Mouse (Mus musculus): ENCODE results near the gene S100z. TPM values are rescaled to one million over a fixed set of nuclear protein-coding genes. Genes with fewer than 3 reads are reported as not detected.

S100z gene
- not detected for total RNA-seq (2021)

DNA sequence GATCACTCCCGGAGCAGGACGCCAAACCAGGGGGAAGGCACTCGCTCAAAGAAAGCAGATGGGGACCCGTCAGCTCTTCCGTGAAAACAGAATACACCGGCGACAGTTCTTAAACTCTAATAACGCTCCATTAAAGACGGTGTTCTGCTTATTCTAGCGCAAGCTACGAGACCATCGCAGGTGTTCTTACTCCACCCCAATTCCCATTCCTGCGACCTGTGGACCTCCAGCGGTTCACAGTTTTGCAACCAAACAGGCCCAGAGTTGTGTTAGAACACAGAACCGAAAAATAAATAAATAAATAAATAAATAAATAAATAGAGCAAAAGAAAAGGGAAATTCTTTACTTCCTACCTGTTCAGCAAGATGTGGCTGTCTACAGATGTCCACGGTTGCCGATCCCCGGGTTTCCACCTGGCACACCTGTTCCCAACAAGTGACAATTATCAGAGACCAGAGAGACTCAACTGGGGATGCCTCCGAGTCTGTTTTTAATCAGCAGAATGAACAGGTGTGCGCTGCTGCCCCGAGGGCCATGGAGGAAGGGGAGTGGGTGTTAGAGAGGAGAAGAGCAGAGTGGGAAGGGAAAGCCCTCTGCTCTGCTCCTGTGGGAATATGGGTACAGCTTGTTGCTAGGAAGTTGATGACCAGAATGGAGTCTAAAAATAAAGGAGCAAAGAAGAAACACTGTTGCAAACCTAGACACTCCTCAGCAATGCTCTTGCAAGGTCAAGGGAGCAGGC is at the start of gene S100z:
Gene S100z, minus strand, starts transcription at position 51 of the 743 bp plus-strand sequence.
- DNase-seq (ENCODE audit: extremely low spot score in 1 of 2, low spot score in 1 of 2): no peak

DNA sequence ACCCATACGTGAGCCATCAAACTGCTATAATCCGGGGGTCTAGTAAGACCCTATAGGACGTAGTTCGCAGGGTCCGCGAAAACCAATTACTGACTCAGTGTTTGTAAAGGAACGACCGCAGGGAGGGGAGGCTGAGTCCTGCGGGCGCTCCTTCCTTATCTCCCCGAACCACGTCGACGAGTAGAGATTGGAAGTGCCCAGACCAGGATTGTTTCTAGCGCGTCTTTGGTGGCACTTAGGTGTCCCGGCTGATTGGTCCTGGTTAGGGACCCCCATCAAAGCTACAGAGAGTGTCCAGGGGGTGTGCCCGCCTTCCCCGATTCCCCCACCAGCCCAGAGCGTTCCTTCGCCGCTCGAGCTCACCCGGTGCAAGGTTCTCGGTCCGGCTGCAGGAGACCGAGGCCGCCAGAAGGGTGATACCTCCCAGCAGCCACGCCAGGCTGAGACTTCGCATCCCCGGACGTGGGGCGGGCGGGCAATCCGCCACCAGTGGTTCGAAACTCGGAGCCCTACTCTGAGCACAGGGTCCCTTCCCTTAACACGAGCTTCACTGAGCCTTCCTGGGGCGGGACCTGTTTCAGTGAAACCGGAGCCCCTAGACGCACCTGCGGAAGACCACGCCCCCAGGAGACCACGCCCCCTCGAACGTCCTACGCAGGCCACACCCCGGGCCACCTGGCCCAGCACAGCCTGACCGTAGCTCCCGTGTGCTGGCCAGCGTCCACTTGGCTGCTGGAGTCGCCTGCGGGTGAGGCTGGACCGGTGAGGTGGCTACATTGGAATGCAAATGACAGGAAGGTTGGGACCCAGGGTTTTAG is 46.4 kb upstream of the S100z start, which contains the start of gene F2rl1:
Gene F2rl1, minus strand, starts transcription at position 554 of the 818 bp plus-strand sequence.
- DNase-seq (ENCODE audit: extremely low spot score in 1 of 2, low spot score in 1 of 2): no peak

DNA sequence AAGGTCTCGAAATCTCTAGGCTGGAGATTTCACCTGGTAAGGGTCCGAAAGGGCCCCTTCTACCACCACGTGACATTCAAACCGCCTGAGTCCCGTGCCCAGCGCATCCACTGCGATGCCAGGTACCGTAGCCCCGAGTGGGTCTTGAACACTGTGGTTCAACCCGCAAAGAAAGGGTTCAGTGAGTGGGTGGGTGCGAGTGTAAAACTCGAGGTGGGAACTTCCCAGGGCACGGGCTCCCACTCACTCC is 45.8 kb upstream of the S100z start:
- no peak for DNase-seq (ENCODE audit: extremely low spot score in 1 of 2, low spot score in 1 of 2)

GRCm38 (mm10) chr13:95523659-95524423 is 45.3 kb upstream of the S100z start:
- no peak for DNase-seq (ENCODE audit: extremely low spot score in 1 of 2, low spot score in 1 of 2)

DNA sequence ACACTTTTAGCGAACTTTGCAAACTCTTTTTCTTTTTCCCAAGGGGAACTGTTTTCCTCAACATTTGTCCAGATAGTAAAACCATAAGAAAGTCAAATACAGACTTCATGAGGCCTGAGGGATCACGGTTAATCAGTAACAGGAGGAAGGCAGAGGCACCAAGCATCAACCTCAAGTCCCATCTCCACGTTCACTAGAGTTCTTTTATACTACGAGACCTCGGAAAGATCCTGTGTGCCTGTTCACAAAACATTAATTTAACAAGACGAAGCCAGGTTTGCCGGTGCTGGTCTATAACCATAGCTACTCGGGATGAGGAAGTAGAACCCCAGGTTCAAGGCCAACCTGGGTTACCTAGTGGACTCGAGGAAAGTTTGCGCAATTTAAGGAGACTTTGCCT is 43.7 kb upstream of the S100z start:
- DNase-seq (ENCODE audit: extremely low spot score in 1 of 2, low spot score in 1 of 2): no peak

DNA sequence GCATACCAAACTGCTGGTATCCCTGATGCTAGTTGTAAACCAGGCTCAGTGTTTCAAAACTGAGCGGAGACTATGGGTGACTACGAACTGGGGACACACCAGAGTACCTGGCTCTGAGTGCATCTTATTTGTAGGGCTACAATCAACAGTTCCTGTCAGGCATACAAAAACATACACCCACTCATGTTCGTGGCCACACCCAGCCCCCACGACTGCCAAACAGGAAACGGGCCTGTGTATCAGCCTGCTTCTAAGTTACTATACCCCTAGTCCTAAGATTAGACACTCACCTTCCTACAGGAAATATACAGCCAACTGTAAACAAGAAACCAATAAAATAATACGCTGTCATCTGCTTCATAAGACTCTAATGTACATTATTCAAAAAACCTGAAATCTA is 42.5 kb upstream of the S100z start:
- no peak for DNase-seq (ENCODE audit: extremely low spot score in 1 of 2, low spot score in 1 of 2)

GRCm38 (mm10) chr13:95514756-95515155 is 36.2 kb upstream of the S100z start:
- no peak for DNase-seq (ENCODE audit: extremely low spot score in 1 of 2, low spot score in 1 of 2)

- DNase-seq (ENCODE audit: extremely low spot score in 1 of 2, low spot score in 1 of 2): no peak
Observed at GRCm38 (mm10) chr13:95510054-95510453, 31.5 kb upstream of the S100z start.

- no peak for DNase-seq (ENCODE audit: extremely low spot score in 1 of 2, low spot score in 1 of 2)
Observed at GRCm38 (mm10) chr13:95503279-95503917, 24.9 kb upstream of the S100z start.

DNA sequence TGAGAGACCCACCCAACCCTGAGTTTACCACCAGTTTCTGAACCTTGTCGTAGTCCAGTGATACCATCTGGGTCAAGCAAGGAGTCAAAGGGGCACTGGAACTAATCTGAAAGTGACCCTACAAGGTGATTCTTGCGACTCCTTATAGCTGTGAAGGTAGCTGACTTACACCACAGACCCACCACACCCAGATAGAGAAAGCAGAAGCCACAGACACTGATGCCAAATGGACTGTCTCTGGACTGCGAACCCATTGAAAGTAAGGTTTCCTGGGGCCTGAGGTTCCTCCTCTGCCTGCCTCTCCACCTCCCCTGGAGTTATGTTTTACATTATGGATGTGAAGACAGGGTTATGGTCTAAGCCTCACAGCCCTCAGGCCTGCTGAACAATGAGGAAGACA is 18.1 kb upstream of the S100z start:
- DNase-seq (ENCODE audit: extremely low spot score in 1 of 2, low spot score in 1 of 2): no peak

GRCm38 (mm10) chr13:95494812-95495211 is 16.3 kb upstream of the S100z start:
- DNase-seq (ENCODE audit: extremely low spot score in 1 of 2, low spot score in 1 of 2): no peak

- no peak for DNase-seq (ENCODE audit: extremely low spot score in 1 of 2, low spot score in 1 of 2)
Observed at GRCm38 (mm10) chr13:95493296-95493695, 14.8 kb upstream of the S100z start.

DNA sequence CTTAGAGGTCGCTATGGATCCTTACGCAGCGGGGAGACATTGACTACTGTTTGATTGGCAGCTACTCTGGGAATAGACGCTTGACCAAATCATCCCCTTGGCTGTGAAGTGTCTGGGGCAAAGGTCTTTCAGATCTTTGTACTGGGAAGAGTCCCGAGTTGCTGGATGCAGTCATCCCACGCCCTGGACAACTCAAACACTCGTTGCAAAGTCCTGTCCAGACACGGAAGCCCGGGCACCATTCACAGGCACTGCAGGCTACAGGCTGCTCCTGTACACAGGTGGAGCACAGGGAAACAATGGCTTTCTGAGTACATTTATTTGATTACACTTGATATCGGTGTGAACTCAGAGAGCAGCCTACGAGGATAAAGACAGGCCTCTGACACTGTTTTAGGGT is 12.8 kb upstream of the S100z start:
- DNase-seq (ENCODE audit: extremely low spot score in 1 of 2, low spot score in 1 of 2): no peak

- no peak for DNase-seq (ENCODE audit: extremely low spot score in 1 of 2, low spot score in 1 of 2)
Observed at GRCm38 (mm10) chr13:95484664-95485063, 6.1 kb upstream of the S100z start.

- DNase-seq (ENCODE audit: extremely low spot score in 1 of 2, low spot score in 1 of 2): peak; percentile 77 to 94
Observed at GRCm38 (mm10) chr13:95481428-95481827, 2.9 kb upstream of the S100z start.

GRCm38 (mm10) chr13:95477173-95477572 is 1.3 kb downstream of the S100z start:
- no peak for DNase-seq (ENCODE audit: extremely low spot score in 1 of 2, low spot score in 1 of 2)

- DNase-seq (ENCODE audit: extremely low spot score in 1 of 2, low spot score in 1 of 2): no peak
Observed at GRCm38 (mm10) chr13:95475124-95475523, 3.4 kb downstream of the S100z start.

DNA sequence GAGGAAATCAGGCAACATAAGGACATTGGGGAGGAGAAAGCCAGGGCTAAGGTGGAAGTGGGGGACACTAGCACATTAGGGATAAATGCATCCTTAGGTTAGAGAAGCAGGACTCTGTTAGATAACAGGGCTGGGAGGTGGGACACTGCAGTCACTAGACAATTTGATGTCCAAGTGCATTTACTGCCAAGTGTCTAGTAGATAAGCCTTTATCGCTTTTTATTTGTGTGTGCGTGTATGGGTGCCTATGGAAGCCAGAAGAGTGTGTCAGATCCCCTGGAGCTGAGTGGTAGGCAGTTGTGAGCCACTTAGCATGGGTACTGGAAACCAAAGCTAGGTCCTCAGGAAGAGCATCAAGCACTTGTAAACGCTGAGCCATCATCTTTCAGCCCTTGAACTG is 4.2 kb downstream of the S100z start:
- no peak for DNase-seq (ENCODE audit: extremely low spot score in 1 of 2, low spot score in 1 of 2)

GRCm38 (mm10) chr13:95470970-95471369 is 7.6 kb downstream of the S100z start:
- peak in 1 of 2 experiments; percentile 15 for DNase-seq (ENCODE audit: extremely low spot score in 1 of 2, low spot score in 1 of 2)

DNA sequence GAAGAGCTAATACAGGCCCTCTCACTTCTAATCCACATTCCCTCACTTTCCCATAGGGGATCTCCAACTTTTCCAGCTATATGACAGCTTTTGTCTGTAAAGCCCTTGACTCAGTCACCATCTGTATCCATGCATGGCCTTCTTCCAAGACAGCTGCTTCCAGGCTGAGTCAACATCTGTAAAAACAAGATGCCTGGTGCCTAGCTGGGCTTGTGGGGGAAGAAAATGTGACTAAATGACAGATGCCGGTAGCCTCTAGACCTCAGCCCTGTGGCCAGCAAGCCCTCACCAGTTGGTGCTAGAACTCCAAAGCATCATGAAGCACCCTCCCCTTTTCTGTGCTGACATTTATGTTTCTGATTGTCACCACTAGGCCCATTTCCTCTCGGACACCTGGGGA is 27.0 kb downstream of the S100z start:
- DNase-seq (ENCODE audit: extremely low spot score in 1 of 2, low spot score in 1 of 2): no peak
